Mouse (Mus musculus) cerebellum, adult 2 months (tissue): ENCODE results near the gene Tdp2.

Experiments
- CTCF ChIP-seq: fragments of 200-500 bp; IDR thresholded peaks from 2 replicates; pipeline ENCODE4 v1.5.1; 2011; ENCODE audit warnings: low read depth, mild to moderate bottlenecking, control low read depth, low read length, moderate library complexity, borderline replicate concordance; ENCODE audit not compliant: insufficient read depth
- POLR2A ChIP-seq: fragments of 200-500 bp; IDR thresholded peaks from 2 replicates; pipeline ENCODE4 v1.6.1; 2011; ENCODE audit warnings: low read length, control low read depth, borderline replicate concordance; ENCODE audit not compliant: insufficient read depth

GRCm38 (mm10) chr13:24859115-24859514 lies 27.6 kb downstream of the Tdp2 start:
- TF ChIP-seq CTCF: no peak
- no peak for TF ChIP-seq POLR2A
